Mouse (Mus musculus) embryonic facial prominence, embryonic 10.5 days (tissue): ENCODE measurements around the gene Cyp4b1. TPM values are rescaled to one million over a fixed set of nuclear protein-coding genes. Genes with fewer than 3 reads are reported as not detected.
"Not testable (repeated sequence)": the region's sequence is repeated elsewhere in the genome, so short reads cannot be mapped to it uniquely, and the experiment has no call there.

Source experiments
- DNase-seq: peaks from one replicate; pipeline ENCODE4 v3.0.0-alpha.2; 2017; ENCODE audit warnings: low spot score
- H3K27ac ChIP-seq: fragments of 300-500 bp; sonication (generic); replicated peaks from 2 replicates; pipeline ENCODE4 v1.5.1; 2016; ENCODE audit warnings: mild to moderate bottlenecking
- H3K27me3 ChIP-seq: fragments of 300-500 bp; sonication (generic); replicated peaks from 2 replicates; pipeline ENCODE4 v1.6.1; 2016; ENCODE audit warnings: low read depth, mild to moderate bottlenecking; ENCODE audit not compliant: poor library complexity, severe bottlenecking
- H3K36me3 ChIP-seq: fragments of 300-500 bp; sonication (generic); replicated peaks from 2 replicates; pipeline ENCODE4 v1.6.1; 2016; ENCODE audit warnings: mild to moderate bottlenecking, moderate library complexity
- H3K4me1 ChIP-seq: fragments of 300-500 bp; sonication (generic); 2 replicates; pipeline ENCODE4 v1.6.1; 2016
- H3K4me3 ChIP-seq: fragments of 300-500 bp; sonication (generic); 2 replicates; pipeline ENCODE4 v1.5.1; 2016; ENCODE audit warnings: mild to moderate bottlenecking, moderate library complexity
- H3K9me3 ChIP-seq: fragments of 300-500 bp; sonication (generic); 2 replicates; pipeline ENCODE4 v1.6.1; 2016; ENCODE audit warnings: mild to moderate bottlenecking
- WGBS: fragments of 180-500 bp; shearing (Covaris S2); methylation state at CpG from one replicate; pipeline ENCODE4 v1.1.7; 2016; 5-methylcytosine and 5-hydroxymethylcytosine counted together
- polyA plus RNA-seq: library from polyadenylated mRNA; unstranded; fragments of >200 nt; fragmentation: Nextera tagmentation; extraction: Ambion mirVana; gene quantifications from 2 replicates; pipeline ENCODE4 v1.2.1, GENCODE M21; 2016

The Cyp4b1 gene
- not detected in 2 replicates for polyA plus RNA-seq

- WGBS, result 94% methylated on average over 9 of the region's 9 CpGs
- no peaks in the 10 kb centered on the region for H3K9me3 ChIP-seq
- H3K36me3 ChIP-seq, result no peaks in the 10 kb centered on the region
- H3K4me1 ChIP-seq, result no peaks in the 10 kb centered on the region
- no peaks in the 10 kb centered on the region for H3K27me3 ChIP-seq
- H3K4me3 ChIP-seq, result no peak within 1 kb of the TSS
- H3K27ac ChIP-seq, result no peak within 1 kb of the TSS
- no peak for DNase-seq
Observed at GRCm38 (mm10) chr4:115647580-115647979, at the start of gene Cyp4b1. Gene Cyp4b1 (minus strand): TSS chr4:115647723.

DNA sequence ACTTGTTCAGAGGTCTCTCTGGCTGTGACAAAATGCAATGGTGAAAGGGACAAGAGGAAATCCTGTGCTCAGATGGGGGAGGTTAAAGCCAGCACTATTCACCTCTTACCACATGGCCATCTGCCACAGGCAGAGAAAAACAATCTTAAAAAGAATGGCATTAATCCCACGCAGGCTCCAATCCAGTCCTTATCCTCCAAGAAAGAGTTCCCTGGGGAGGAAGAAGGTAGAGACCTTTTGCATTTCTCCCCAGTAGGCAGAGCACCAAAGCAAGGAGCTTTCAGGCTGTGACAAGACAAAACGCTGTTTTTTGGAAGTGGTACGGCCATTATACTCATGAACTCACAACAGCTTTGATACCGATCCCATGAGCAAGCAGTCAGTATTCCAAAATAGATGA lies 38.8 kb upstream of the Cyp4b1 start:
- Histone ChIP-seq H3K36me3 (no peaks in the 10 kb centered on the region), H3K4me1 (no peaks in the 10 kb centered on the region), H3K27ac (no peak overlapping the region), H3K9me3 (no peaks in the 10 kb centered on the region), H3K4me3 (no peak overlapping the region), H3K27me3 (no peaks in the 10 kb centered on the region)
- 51% methylated on average over 4 of the region's 4 CpGs for WGBS
- DNase-seq, result no peak

GRCm38 (mm10) chr4:115659190-115659589 lies 11.7 kb upstream of the Cyp4b1 start:
- no peak overlapping the region for H3K27ac ChIP-seq
- peaks cover 7% of the 10 kb centered on the region; the same call in 1 of the 2 replicates for H3K27me3 ChIP-seq
- no peaks in the 10 kb centered on the region for H3K9me3 ChIP-seq
- DNase-seq, result no peak
- H3K4me1 ChIP-seq, result peaks cover 10% of the 10 kb centered on the region
- no peaks in the 10 kb centered on the region for H3K36me3 ChIP-seq
- no peak overlapping the region for H3K4me3 ChIP-seq

DNA sequence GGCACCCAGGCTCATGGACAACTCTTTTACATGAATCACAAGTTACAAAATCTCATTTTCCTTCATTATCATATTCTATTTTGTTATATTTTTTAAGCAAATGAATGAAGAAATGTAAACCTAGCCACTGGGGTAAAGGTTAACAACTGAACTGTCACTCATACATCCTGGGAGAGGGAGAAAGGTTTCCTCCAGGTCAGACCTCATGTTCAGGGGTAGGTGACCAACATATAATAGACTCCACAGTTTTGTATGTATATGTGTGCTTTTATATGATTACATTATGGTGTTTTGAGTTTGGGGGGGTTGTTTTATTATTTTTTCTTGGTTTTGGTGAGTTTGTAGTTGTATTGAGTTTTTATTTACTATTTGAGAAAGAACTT lies 10.3 kb upstream of the Cyp4b1 start:
- Histone ChIP-seq H3K27me3 (peaks cover 7% of the 10 kb centered on the region; the same call in 1 of the 2 replicates), H3K4me1 (peaks cover 10% of the 10 kb centered on the region), H3K36me3 (no peaks in the 10 kb centered on the region), H3K9me3 (no peaks in the 10 kb centered on the region), H3K27ac (no peak overlapping the region), H3K4me3 (peak overlapping the region; percentile 60)
- no peak for DNase-seq

- 3% methylated on average over 34 of the region's 34 CpGs for WGBS
- peak; percentile 49 for DNase-seq
- Histone ChIP-seq H3K4me1 (peaks cover 10% of the 10 kb centered on the region), H3K36me3 (no peaks in the 10 kb centered on the region), H3K27ac (peak overlapping the region; percentile 40; the same call in 1 of the 2 replicates), H3K4me3 (peak overlapping the region; percentile 60), H3K9me3 (no peaks in the 10 kb centered on the region), H3K27me3 (peaks cover 7% of the 10 kb centered on the region; the same call in 1 of the 2 replicates)
Observed at GRCm38 (mm10) chr4:115657104-115657866, 9.8 kb upstream of the Cyp4b1 start.

DNA sequence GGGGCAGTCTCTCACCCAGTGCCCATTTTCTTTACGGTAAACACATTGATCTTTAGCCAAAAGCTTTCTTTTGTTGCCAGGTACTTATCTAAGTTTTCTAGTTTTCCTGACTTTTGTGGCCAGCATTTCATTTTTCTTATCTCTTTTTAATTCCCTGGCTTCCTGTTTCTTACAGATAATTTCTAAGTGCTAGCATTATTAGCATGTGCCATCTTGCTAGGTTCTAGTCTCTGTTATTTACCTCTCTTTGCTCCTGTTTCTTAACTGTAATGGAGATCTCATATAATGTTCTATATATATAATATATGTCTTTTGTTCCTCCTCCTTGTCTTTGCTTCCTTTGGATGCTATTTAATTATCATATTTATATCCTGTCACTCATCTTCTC lies 9.0 kb upstream of the Cyp4b1 start:
- H3K4me1 ChIP-seq, H3K36me3 ChIP-seq, H3K9me3 ChIP-seq, H3K27ac ChIP-seq, DNase-seq, H3K27me3 ChIP-seq, H3K4me3 ChIP-seq: not testable (repeated sequence)
- 94% methylated on average over 1 of the region's 1 CpGs for WGBS

GRCm38 (mm10) chr4:115655841-115656534 lies 8.5 kb upstream of the Cyp4b1 start:
- not testable (repeated sequence) for H3K27me3 ChIP-seq, H3K36me3 ChIP-seq, H3K4me3 ChIP-seq, H3K4me1 ChIP-seq, H3K27ac ChIP-seq, H3K9me3 ChIP-seq, DNase-seq
- 87% methylated on average over 7 of the region's 7 CpGs for WGBS

GRCm38 (mm10) chr4:115650866-115651265 lies 3.3 kb upstream of the Cyp4b1 start:
- H3K36me3 ChIP-seq, result no peaks in the 10 kb centered on the region
- no peaks in the 10 kb centered on the region for H3K4me1 ChIP-seq
- no peak overlapping the region for H3K27ac ChIP-seq
- no peaks in the 10 kb centered on the region for H3K27me3 ChIP-seq
- WGBS, result 86% methylated on average over 5 of the region's 5 CpGs
- H3K4me3 ChIP-seq, result no peak overlapping the region
- no peaks in the 10 kb centered on the region for H3K9me3 ChIP-seq
- no peak for DNase-seq

GRCm38 (mm10) chr4:115649344-115649743 lies 1.8 kb upstream of the Cyp4b1 start:
- DNase-seq, result no peak
- no peaks in the 10 kb centered on the region for H3K36me3 ChIP-seq
- no peak overlapping the region for H3K27ac ChIP-seq
- no peaks in the 10 kb centered on the region for H3K9me3 ChIP-seq
- H3K4me3 ChIP-seq, result no peak overlapping the region
- H3K27me3 ChIP-seq, result no peaks in the 10 kb centered on the region
- no peaks in the 10 kb centered on the region for H3K4me1 ChIP-seq

- H3K27me3 ChIP-seq, result no peaks in the 10 kb centered on the region
- H3K9me3 ChIP-seq, result no peaks in the 10 kb centered on the region
- H3K27ac ChIP-seq, result no peak overlapping the region
- no peaks in the 10 kb centered on the region for H3K36me3 ChIP-seq
- 71% methylated on average over 2 of the region's 2 CpGs for WGBS
- H3K4me3 ChIP-seq, result no peak overlapping the region
- DNase-seq, result no peak
- no peaks in the 10 kb centered on the region for H3K4me1 ChIP-seq
Observed at GRCm38 (mm10) chr4:115648752-115649151, 1.2 kb upstream of the Cyp4b1 start.

GRCm38 (mm10) chr4:115645371-115645770 lies 2.2 kb downstream of the Cyp4b1 start:
- H3K27ac ChIP-seq, result no peak overlapping the region
- H3K27me3 ChIP-seq, result no peaks in the 10 kb centered on the region
- DNase-seq, result no peak
- H3K4me1 ChIP-seq, result no peaks in the 10 kb centered on the region
- no peak overlapping the region for H3K4me3 ChIP-seq
- no peaks in the 10 kb centered on the region for H3K9me3 ChIP-seq
- no peaks in the 10 kb centered on the region for H3K36me3 ChIP-seq

DNA sequence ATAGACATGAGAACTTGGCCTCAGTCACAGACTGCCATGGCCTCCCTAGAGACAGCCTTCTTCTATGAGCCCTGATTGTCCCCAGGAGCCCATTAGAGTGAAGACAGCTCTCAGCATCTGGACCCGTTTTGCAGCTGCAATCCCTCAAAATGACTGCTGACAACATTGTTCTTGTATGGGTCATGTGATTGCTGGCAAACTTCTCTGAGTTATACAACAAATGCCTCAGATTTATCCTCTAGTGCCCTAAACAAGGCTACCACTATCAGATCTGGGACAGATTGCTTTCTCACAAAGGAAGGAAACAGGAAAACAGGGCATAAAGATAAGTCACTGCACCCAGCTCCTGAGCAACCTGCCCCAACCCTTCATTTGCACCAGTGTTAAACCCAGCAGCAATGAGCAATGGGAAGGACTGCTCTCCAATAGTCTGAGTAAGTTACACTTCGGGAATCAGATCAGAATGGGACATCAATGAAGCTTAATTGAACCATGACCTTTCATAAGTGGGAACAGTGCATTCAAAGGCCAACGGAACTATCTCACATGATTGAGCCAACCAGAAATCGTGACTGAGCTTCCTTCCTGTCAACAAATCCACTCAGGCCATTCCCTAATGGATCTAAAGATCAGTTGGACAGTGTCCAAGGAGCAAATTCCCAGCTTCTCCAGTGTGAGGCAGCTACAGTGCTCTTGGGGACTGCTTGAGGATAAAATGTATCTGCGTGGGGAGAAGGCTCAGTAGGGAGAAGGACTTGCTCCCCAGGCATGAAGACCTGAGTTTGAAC lies 4.4 kb downstream of the Cyp4b1 start:
- Histone ChIP-seq H3K27ac (no peak overlapping the region), H3K9me3 (no peaks in the 10 kb centered on the region), H3K4me3 (no peak overlapping the region), H3K36me3 (no peaks in the 10 kb centered on the region), H3K4me1 (no peaks in the 10 kb centered on the region), H3K27me3 (no peaks in the 10 kb centered on the region)
- WGBS, result 75% methylated on average over 5 of the region's 5 CpGs
- DNase-seq, result no peak
